Mouse (Mus musculus) kidney, adult 2 months (tissue): Measurements from ENCODE around the gene Trak1.

ENCODE experiments used
- CTCF ChIP-seq: fragments of 200-500 bp; conservative IDR thresholded peaks from 2 replicates; pipeline ENCODE4 v1.5.1; 2011; ENCODE audit warnings: low read depth, mild to moderate bottlenecking, control low read depth, low read length, moderate library complexity, mixed read lengths; ENCODE audit not compliant: insufficient read depth, insufficient read length
- POLR2A ChIP-seq: fragments of 200-500 bp; IDR thresholded peaks from one replicate; pipeline ENCODE4 v1.6.1; 2011; ENCODE audit warnings: low read depth, low read length, control low read depth

DNA sequence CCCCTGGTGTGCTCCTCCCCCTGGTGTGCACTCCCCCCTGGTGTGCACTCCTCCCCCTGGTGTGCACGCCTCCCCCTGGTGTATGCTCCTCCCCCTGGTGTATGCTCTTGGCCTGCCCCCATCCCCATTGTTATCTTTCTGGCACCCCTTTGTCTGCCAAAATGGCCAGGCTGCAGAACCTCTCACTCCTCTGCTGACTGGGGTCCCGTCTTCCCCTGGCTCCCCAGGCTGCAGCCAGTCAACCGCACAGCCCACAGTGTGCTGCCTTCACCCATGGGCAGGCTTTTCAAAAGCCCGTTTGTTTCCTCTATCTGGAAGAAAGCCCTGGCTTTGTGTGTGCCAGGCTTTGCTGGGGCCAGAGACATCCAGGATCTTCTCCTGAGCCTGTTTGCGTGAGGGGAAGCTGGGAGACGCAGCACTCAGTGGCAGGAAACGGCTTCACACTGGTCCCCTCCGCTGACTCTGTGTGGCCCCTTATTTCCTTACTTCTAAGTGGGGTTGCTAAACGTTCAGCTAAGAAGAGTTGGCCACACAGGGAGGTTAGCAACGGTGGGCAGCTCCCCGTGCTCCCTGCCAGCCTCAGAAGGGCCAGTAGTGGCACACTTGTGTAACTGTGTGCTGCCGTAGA lies 63.1 kb downstream of the Trak1 start:
- no peak for TF ChIP-seq CTCF
- no peak for TF ChIP-seq POLR2A
